19 mouse cellular contexts compared by ENCODE assay signal in the genomic region with DNA sequence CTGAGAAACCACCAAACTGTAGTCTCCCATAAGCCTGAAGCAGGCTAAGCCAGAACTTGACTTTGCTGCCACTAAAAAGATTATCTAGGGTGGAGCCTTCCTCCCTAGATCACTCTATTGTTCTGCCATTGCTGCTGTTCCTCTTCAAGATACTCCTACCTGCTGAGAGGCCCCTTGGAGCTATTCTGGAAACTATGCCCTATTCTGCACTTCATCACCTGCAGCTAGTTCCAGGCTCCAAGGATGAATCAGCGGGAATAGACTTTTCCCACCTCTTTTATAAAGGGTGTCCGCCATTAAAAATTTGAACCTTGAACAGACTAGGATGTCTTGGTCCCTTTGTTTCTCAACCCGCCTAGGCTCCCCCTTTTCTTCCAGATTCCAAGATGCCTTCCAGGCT.
"Had no signal": no experiment of that assay in that cellular context is flagged by ENCODE, and none has a peak within 500 bp of the region (broad histone marks: within the 10 kb centered on the region; RNA-seq: fewer than 3 reads in every experiment).

No protein-coding gene starts in this region.

- DNase-seq: lung, adult 18-20 months; lung, embryonic 14.5 days; lung, postnatal 10 days; lung, postnatal 4 days; midbrain, embryonic 14.5 days; retina, postnatal 1 day; right cerebral cortex, adult 18-20 months; right cerebral cortex, postnatal 25 days; right cerebral cortex, postnatal 4 days; spleen, adult 18-20 months; thymus, adult 18-20 months; thymus, postnatal 14 days; thymus, postnatal 36 days had no signal

- H3K4me1 ChIP-seq: midbrain, embryonic 10.5 days; midbrain, embryonic 12.5 days; neural tube, embryonic 13.5 days; neural tube, embryonic 15.5 days had no signal

- H3K9ac ChIP-seq: lung, embryonic 14.5 days; midbrain, embryonic 12.5 days; neural tube, embryonic 13.5 days; neural tube, embryonic 15.5 days had no signal

- H3K4me3 ChIP-seq: midbrain, embryonic 10.5 days; midbrain, embryonic 12.5 days; myocyte; neural tube, embryonic 13.5 days; neural tube, embryonic 15.5 days had no signal

- H3K27ac ChIP-seq: midbrain, embryonic 10.5 days; midbrain, embryonic 12.5 days; neural tube, embryonic 13.5 days; neural tube, embryonic 15.5 days had no signal

- H3K36me3 ChIP-seq: midbrain, embryonic 10.5 days; midbrain, embryonic 12.5 days; neural tube, embryonic 13.5 days; neural tube, embryonic 15.5 days had no signal

- ATAC-seq: midbrain, embryonic 16.5 days had no signal

- H3K9me3 ChIP-seq: midbrain, embryonic 10.5 days; midbrain, embryonic 12.5 days; neural tube, embryonic 13.5 days; neural tube, embryonic 15.5 days had no signal
